Comparison of ENCODE assay signal across 7 mouse cellular contexts in genomic region chr1:128832201-128832883, GRCm38 (mm10).
A peak's percentile ranks its signal among the peaks of the same experiment; 100 is the strongest.
DNase-seq lines count a peak whose midpoint lies in the region; ATAC-seq and TF ChIP-seq lines count a peak whose summit lies in the region.

No protein-coding gene starts in this region.

- peak; percentile 84 for TF ChIP-seq CTCF in small intestine, adult 2 months (IDR thresholded peaks at IDR 0.05; ENCODE audit: extremely low read depth, insufficient read length, insufficient replicate concordance, low read depth, low read length)

- DNase-seq in adrenal gland, adult 2 months = peak; percentile 78
- peak; percentile 83 for DNase-seq in embryo, embryonic 9.5 days (ENCODE audit: extremely low spot score)
- DNase-seq in heart, adult 11 months = peak; percentile 94
- DNase-seq in kidney, adult 11 months = peak; percentile 24
- peak; percentile 91 for DNase-seq in limb, embryonic 10.5 days (ENCODE audit: low spot score)

- ATAC-seq in midbrain, embryonic 12.5 days (ENCODE audit: low FRiP score, low read depth) = peak; percentile 76

- peak overlapping the region; percentile 74 for H3K27ac ChIP-seq in limb, embryonic 10.5 days
- H3K27ac ChIP-seq in midbrain, embryonic 12.5 days (replicated peaks) = no peak overlapping the region
- H3K27ac ChIP-seq in small intestine, adult 2 months (ENCODE audit: insufficient read depth, low read depth, low read length) = no peak overlapping the region

- TF ChIP-seq POLR2A in small intestine, adult 2 months (IDR thresholded peaks at IDR 0.05; ENCODE audit: low read depth, low read length) = no peak

- peak overlapping the region; percentile 15; the same call in 1 of the 2 replicates for H3K4me2 ChIP-seq in midbrain, embryonic 12.5 days (replicated peaks)

- peak overlapping the region; percentile 34 for H3K4me3 ChIP-seq in limb, embryonic 10.5 days
- no peak overlapping the region for H3K4me3 ChIP-seq in midbrain, embryonic 12.5 days
- peak overlapping the region; percentile 38 for H3K4me3 ChIP-seq in small intestine, adult 2 months (ENCODE audit: low read depth, low read length)

- no peak overlapping the region; the same call in 1 of the 2 replicates for H3K9ac ChIP-seq in midbrain, embryonic 12.5 days (replicated peaks)

- peaks cover 11% of the 10 kb centered on the region; the same call in 1 of the 2 replicates for H3K4me1 ChIP-seq in limb, embryonic 10.5 days
- peaks cover 11% of the 10 kb centered on the region; the same call in 1 of the 2 replicates for H3K4me1 ChIP-seq in midbrain, embryonic 12.5 days
- no peaks in the 10 kb centered on the region for H3K4me1 ChIP-seq in small intestine, adult 2 months (ENCODE audit: control insufficient read depth, insufficient read depth, insufficient read length, low read length)

- no peaks in the 10 kb centered on the region for H3K27me3 ChIP-seq in limb, embryonic 10.5 days (ENCODE audit: low read depth, poor library complexity, severe bottlenecking)
- peaks cover 10% of the 10 kb centered on the region for H3K27me3 ChIP-seq in midbrain, embryonic 12.5 days
- H3K27me3 ChIP-seq in small intestine, adult 2 months (ENCODE audit: control insufficient read depth, insufficient read depth, low read length) = no peaks in the 10 kb centered on the region

- H3K9me3 ChIP-seq in limb, embryonic 10.5 days (replicated peaks) = no peaks in the 10 kb centered on the region
- H3K9me3 ChIP-seq in midbrain, embryonic 12.5 days = no peaks in the 10 kb centered on the region

- WGBS in limb, embryonic 10.5 days = 30% methylated on average over 18 of the region's 18 CpGs
- 38% methylated on average over 18 of the region's 18 CpGs for WGBS in midbrain, embryonic 12.5 days
- 9% methylated on average over 18 of the region's 18 CpGs for WGBS in small intestine, adult 2 months

- no peaks in the 10 kb centered on the region for H3K36me3 ChIP-seq in limb, embryonic 10.5 days
- H3K36me3 ChIP-seq in midbrain, embryonic 12.5 days = no peaks in the 10 kb centered on the region
- no peaks in the 10 kb centered on the region for H3K36me3 ChIP-seq in small intestine, adult 2 months (ENCODE audit: control insufficient read depth, insufficient read depth, low read length)

Comparison
In these comparisons a context has a peak if more than half of its experiments do, and no peak if none do; other contexts are left out.
1. DNase-seq: peak in every context shown above with its lines; median percentile 94 in heart, adult 11 months; 91 in limb, embryonic 10.5 days; 83 in embryo, embryonic 9.5 days; 78 in adrenal gland, adult 2 months; 24 in kidney, adult 11 months.